Mouse (Mus musculus): Measurements from ENCODE around the gene Tmem131l.

Tmem131l gene

DNA sequence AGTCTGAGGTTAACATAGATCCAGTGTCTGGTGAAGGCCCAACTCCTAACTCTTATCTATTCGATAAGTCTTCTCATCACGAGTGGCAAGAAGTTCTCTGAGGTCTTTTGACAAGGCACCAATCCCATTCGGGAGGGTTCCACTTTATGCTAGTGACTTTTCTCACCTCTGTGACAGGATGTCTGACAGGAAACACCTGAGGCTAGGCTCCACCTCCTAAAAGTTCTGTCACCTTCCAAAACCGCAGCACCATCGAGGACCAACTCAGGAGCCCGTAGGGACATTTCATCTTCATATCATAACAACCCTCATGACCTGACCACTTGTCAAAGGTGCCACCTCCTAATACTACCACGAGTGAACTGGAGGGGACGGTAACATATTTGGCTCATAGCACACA lies 6.2 kb upstream of the Tmem131l start:
- peak; percentile 27 for DNase-seq

DNA sequence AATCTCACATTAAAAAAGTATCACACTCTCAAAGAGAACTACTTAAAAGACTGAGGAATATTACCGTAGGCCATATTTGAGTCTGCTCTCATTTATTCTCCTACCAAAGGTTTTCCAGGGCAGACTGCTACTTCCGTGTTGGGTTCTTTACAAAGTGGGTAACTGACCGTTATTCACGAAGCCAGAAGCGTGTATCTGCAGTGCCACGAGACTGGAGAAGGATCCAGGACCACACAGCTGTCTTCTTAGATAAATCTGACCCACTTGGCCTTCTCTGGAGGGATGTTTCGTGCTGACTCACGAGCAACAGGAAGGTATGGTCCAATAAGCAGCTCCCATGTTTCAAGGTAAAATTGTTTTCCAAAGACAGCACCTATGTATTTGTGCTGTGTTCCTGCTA lies 1.8 kb upstream of the Tmem131l start:
- no peak for DNase-seq

DNA sequence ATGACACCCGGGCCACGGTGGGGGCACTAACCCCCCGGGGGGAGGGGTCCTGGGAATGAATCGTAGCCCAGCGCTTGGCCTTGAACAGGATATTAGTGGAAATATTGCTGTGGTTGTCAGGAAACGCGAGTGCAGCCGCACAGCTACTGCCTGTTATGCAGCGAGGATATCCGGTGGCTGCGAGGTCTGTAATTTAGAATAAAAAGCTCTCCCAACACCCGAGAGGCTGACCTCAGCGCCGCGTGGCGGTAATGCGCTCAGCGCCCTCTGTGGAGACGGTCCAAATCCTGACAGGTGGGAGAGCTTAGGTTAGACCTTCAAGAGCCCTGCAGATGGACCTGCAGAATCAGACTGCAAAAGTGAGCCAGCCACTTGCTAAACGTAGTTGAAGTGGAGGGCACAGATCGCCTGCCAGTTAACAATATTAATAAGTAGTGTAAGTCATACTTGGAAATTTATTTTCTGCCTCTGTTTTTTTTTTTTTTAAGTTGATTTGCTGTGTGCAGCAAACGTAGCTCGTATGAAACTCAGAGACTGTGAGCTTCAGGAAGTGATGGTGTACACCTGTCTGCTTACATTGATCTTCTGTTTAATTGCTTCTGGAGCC lies 604 bp upstream of the Tmem131l start:
- DNase-seq, result no peak

DNA sequence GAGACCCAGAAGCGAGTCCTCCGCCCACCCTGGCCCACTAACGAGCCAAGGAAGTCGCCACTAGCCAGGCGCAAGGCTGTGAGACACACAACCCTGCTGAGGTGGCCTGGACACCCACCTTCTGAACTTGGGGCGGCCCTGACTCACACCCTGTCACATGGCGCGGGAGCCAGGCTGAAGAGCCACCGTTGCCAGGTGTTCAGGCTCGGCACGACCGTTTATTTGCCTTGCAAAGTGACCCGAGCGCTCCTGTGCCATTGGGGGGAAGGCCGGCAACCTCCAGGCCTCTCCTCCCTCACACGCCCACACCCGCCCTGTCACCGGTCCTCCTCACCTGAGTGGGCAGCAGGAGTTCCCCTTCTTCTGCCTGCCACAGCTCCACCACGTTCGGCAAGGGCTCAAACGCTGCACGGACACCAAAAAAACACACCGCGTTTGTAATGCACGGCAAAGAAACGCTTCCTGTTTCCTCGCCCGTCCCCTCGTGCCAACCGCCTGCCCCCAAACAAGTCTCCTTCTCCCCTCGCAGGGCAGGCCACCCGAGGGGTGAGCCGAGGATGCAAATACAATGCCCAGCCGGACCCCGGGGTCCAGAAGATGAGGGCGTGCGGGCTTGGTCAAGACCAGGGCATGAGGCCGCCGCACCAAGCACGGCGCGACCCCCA lies 862 bp downstream of the Tmem131l start:
- no peak for DNase-seq

DNA sequence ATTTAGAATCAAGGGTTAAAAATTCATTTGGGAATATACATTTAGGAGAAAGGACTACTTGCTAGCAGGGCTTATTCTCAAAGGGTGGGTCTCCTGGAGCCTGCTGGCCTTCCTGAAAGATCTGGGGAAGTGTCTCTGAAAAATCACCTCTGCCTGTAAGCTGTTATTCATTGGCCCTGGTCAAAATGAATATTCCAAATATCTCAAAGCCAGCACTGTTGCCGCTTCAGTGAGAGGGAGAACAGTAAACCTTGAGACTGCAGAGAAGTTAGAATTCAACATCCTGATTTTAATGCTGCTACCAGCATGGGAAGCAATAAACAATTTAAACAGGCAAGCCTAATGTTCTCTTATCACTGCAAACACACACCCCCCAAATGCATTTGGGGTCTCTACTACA lies 1.8 kb downstream of the Tmem131l start:
- no peak for DNase-seq

DNA sequence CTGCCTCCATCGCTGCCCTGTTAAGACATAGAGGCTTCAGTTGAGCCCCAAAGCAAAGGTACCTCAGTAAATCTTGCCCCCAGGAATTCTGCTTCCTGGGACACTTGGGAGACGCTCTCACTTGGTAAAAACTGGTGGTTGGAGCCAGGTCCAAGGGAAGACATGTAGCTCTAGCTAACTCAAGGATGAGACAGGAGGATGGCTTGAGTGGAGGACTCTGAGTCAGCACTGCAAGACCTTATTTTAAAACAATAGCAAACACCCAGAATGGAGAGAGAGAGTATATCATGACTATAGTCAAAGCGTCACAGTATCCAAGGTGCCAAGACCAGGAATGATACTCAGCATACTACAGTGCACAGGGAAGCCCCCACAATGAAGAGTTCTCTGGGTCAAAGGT lies 2.4 kb downstream of the Tmem131l start:
- no peak for DNase-seq

DNA sequence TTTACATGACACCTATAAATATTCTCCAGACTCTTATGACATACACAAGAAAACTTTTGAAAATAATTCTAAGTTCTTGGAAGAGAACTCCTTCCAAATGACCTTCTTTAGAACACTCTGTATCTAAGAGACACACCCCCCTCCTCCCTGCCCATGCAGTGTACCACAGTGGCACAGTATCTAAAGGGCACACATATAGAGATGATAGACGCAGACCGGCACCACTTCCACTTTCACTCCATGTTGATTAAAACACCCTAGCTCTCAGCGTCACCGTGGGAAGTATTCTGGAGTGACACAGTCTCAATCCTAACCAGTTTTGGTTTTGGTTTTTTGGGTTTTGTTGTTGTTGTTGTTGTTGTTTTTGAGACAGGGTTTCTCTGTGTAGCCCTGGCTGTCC lies 3.1 kb downstream of the Tmem131l start:
- DNase-seq, result no peak

DNA sequence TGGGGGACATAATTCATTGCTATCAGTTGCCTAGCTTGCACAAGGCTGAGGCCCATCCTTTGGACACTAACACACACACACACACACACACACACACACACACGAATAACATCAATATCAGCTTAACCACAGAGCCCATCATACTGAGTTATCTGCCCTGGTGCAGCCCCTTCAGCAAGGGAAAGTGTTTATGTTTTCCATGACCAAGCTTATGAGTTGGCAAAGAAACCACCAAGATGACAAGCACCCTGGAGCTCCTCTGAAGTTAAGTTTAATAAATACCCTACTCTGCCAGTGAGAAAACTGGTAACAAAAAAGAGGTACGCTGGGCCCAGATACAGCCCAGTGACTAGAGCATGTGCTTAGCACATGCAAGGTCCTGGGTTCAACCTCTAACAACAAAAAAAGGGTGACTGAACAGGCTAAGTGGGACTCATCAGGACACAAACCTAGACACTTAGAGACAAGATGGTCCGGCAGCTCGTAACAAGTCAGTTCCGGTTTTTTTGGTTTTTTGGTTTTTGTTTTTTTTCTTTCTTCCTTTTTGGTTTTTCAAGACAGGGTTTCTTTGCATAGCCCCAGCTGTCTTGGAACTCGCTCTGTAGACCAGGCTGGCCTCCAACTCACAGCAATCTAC lies 4.1 kb downstream of the Tmem131l start:
- DNase-seq, result no peak

DNA sequence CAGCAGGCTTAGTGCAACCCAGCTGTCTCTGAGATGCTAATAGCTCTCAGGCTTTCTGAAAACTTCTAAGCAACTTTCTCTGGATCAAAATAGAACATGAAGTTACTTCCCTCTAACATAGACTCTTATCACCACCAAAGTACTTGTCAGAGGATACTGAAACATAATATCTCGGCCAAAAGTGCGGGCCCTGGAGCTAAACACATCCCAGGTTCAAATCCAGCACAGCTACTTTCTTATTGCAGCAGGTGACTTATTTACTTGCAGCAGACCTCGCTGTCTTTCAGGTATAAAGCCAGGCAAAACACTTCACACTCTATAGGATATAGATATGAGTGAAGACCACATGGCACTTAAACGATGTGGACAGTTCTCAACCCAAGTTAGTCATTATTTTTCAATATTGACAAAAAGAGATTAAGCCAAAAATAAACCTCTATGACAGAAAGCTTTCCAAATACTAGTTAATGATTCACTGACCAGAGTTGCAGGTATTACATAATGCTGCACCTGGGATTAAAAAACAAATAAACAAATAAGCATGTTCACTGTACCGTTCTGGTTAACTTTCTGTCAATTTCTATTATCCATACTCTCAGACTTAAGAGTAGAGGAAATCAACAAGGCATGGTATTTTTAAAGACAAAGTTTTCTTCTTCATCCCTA lies 5.7 kb downstream of the Tmem131l start:
- DNase-seq, result no peak

DNA sequence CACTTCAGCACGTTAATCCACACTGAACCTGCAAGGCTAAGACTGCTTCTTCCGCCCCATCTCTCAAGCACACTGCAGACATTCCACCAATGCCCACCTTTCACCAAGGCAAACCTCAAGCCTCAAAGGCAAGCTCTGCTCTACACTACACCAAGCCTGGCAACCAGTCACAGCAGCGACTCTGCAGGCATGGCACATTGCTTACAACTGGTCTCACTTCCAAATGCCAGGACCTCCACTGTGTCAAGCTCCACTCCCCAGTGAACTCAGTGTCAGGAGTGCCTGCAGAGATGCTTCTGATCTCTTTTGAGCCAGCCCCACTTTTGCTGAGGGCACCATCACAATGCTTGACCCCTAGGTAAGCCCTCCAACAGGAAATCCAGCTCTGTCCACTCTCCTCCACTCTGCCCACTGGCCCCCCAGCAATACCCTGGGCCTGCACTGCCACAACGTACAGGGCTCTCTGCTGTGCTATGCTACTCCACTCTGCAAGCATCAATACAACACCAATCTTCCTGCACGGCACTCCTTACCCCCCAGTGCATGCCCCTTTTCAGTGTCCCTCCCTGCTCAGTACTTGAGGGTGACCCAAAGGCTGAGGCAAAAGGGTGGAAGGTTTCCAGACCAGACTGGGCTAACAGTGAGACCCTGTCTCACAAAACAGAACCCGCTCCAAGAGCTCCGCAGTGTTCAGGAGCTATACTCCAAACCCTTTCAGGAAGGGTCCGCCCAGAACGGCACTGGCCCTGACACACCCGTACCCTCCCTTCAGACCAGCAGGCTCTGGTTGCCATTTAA lies 6.8 kb downstream of the Tmem131l start:
- no peak for DNase-seq

DNA sequence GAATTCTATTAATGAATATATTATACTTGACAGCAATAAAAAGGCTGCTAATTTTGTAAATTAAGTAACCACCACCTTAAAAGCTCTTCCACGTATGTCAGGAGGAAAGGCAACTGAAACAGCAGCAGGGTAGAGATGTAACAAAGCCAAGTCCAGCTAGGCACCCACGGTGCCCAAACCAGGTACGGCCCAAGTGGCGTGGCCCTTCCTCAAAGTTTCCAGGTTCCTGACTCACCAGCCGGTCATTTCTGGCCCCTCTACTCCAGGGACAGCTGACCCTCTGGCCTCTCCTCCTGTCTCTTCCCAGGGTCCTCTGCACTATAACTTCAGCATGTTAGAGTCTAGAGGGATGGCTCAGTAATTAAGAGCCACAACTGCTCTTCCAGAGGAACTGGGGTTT lies 7.6 kb downstream of the Tmem131l start:
- DNase-seq, result no peak

DNA sequence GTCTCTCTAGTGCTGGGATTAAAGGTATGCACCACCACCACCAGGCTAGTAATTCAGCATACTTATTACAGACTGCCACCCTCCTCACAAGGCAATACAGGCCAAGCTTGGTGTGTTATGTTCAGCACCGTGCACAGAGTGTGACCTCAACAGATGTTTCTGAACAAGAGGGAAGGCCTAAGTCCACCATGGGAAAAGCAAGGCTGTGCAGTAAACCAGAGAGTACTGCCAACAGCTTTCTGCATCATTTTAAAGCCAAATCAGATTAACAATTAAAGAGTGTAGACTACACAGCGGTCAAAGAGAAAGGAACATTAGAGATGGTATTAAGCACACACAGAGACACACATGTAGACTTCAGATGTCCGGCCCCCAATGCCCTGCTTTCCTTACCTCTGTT lies 8.8 kb downstream of the Tmem131l start:
- DNase-seq, result no peak

DNA sequence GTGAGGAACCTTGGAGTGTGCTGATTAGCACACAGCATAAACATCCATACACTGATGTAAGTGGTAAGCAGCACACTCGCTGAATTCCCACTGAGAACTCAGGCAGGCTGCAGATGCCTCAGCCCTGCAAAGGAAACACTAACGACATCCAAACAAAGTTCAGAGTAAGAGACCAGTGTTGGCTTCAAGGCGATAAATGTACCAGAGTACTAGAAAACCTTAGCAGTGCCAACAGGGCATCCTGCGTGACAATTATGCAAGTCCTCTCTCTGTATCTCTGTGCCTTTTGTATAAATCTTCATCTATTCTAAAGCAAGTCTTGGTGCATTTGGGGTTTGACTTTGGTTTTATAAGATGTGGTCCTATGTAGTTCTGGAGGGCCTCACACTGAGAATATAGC lies 11.0 kb downstream of the Tmem131l start:
- no peak for DNase-seq

DNA sequence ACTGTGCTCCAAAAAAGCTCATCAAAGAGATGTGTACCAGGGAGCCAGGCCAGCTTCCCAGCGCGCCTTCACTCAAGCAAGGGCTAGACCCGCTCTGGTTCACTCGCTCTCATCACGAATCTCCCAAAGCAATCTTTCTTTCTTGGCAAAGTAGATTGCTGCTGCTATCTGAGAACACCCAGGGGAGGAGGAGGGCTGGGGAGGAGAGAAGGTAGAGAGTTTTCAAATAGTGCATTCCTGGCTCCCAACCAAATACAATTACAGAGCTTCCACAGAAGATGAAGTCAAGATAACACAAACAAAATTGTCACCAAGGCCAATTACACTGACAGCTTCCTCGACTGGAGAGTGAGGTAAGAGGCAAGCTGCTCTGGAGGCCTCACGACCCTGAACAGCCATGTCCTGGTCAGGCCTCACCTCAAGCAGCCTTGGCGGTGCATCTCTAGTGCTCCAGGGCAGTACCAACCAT lies 12.2 kb downstream of the Tmem131l start:
- no peak for DNase-seq

DNA sequence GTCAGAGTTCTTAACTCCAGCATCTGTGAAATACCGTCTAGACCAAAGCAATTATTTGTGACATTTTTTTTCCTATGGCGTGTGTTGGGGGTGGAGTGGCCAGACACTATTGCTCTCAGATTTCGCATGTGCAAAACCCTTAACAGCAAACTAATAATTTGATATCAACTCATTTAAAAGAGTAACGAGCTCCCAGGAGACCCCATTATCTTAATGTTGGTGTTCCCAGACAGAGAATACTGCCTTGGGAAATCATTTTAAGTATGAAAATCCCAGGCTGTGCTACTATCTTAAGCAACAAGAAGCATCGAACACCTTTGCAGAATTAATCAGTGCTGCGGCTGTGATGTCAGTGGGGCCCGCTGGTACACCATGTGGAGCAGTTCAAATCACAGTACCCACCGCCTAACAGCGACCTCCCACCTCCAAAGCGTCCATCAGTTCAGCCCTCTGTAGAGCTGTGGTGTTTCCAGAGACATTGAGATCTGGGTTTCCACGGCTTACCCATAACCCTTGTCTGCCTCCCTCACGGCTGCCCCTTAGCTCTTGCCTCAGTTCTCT lies 15.4 kb downstream of the Tmem131l start:
- no peak for DNase-seq

DNA sequence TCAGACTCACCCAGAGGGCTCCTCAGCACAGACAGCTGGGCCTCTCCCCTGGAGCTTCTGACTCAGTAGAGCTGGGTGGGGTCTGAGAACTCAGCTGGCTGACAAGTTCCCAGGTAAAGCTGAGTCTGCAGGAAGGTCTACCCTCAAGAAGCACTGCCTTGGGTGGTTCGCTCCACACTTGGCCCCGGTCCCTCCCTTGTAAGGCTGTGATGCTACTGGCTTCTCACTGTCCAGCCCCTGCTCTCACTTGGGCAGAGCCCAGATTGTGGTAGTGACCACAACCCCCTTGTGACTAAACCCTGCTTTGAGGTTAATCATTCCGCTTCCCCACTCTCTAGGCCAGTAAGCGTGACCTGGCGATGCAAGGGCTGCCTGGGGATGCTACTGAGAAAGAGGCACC lies 17.3 kb downstream of the Tmem131l start:
- DNase-seq, result no peak

DNA sequence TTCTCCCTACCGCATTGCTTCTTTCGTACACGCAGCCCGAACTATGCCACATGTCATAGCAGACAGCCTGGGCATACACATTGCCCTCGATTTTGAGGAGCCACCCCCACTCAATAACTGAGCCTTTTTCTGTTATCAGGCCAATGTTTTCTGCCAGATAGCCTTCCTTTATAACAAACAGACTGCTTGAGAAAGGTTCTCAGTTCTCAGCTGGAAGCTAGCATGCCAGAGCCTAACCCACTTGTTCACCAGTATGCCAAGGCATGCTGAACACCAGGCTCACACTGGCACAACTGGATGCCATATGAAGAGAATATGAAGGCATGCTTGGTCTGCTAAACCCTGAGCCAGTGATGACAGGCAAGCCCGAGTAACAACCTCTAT lies 17.8 kb downstream of the Tmem131l start:
- DNase-seq, result no peak

DNA sequence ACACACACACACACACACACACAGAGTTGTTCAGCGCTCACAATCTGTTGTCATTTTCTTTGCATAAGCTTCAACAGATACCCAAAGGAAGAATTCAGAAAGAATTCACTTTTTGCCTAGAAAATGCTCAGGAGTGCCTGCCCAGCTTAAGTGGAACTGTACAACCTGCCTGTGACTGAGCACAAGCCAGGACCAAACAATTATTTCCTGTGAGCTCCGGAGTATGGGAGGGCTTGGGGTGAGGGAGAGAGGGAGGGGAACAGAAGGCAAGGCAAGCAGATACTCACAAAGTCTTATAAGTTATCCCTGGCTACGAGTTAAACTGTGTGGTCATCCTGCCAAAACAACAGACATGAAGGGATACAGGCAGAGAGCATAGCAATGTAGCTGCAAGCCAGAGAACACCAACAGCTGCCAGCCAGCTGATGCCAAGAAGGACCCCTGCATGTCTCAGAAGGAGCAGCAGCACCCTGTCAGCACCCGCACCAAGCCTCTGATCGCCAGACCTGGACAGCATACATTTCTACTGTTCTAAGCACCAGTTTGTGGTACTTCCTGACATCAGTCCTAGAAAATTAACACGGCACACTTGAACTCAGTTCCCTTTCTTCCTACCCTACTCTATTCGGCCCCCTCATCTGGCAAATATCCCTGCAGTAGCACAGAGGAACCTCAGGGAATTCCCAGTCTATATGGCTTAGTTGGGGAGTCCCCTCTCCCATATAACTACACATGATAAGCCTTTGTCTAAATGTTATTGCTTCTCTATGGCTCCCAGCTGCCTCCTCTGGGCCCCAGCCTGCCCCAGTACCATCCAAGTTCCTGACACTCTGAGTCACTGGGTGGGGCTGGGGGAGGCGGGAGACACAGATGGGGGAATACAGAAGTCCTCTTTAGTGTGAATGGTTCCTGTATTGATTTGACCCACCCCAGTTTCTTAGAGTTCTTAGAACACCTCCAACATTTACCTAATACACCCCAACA lies 18.5 kb downstream of the Tmem131l start:
- DNase-seq, result no peak

DNA sequence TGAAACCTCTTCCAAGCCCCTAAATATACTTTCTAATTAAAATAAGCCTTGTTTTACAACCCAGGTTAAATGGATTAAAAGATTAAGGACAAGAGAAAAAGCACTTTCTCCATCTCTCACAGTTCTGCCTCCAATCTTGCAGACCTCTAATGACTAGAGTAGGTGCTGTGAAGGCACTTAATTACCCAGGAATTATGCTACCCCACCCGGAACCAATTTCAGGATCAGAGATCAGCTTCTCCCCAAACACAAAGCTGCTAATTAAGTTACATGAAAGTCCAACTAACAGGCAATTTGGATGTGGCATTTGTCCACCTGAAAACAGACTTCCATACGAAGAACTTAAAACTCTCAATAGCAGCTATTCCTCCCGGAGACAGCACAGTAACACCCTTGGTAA lies 19.4 kb downstream of the Tmem131l start:
- no peak for DNase-seq

DNA sequence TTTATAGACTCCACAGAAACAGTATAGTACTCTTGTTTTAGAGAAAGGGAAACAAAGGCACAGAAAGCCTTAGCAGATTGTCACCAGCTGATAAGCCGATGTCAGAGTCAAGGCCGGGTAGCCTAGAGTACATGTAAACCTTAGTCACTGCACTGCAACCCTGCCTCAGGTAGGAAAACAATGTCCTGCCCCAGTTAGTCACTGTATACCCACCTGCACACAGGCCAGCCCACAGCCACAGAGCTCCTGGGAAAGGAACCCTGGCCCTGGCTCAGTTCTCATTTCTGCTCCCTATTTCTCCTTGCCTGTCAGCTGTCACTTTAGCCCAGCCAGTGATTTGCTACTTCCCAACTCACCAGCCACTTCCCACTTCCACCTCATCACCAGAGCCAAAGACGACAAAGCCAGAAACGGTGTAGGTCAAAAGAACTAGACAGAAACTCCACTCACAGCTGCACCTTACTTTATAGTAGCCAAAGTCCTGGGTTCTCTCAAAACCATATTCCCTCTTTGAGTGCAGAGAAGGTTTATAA lies 24.4 kb downstream of the Tmem131l start:
- no peak for DNase-seq

DNA sequence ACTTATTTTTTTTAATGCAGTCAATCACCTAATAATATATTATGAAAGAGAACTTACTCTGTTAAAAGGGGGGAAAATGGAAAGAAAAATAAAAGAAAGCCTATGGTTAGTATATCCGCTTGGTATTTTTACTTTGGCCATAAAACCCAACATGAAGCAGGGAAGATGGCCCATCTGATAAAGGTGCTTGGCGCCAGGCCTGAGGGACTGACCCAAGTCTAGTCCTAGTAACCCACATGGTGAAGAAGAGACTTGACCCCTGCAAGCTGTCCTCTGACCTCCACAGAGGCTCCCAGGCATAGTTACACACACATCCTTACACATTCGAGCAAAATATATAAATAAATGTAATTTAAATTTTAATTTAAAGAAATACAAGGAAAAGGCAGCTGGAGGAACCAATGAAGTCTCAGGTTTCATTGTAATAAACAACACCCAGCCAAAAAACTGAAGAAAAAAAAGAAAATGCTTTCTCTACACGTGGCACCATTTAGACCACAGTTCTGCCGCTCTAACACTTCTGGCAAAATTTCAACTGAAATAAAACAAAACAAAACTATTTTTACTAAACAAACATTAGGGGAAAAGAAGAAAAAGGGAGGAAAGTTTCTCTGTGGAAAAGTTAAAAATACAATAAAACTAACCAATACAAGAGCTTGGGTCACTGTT lies 28.8 kb downstream of the Tmem131l start:
- no peak for DNase-seq

Measured in thymus, postnatal 14 days (tissue).